Mouse (Mus musculus): ENCODE results near the gene Sox6. TPM values are rescaled to one million over a fixed set of nuclear protein-coding genes. Genes with fewer than 3 reads are reported as not detected.

Sox6 gene
- polyA plus RNA-seq, 1 experiment from 2014 or later, result 38.0 TPM

DNA sequence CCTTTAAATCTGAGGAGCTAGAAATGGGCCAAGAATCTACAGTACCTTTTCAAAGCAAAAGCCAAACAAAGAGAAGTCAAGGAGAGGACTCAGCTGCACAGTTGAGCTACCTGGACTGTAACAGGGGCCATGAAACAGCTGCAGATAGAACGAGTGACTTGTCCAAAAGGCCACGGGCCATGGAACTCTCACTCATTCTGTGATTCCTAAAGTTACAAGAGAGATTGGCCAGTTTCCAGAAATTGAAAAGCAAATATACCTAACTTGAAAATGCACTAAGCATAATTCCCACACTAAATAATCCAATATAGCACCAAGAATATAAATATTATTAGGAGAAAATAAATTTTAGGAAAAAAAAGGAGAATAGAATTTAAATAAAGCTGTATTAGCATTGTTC is 274.7 kb downstream of the Sox6 start:
- no peak overlapping the region for H3K4me3 ChIP-seq (replicated peaks)
- H3K4me2 ChIP-seq, result no peak overlapping the region
- no peaks in the 10 kb centered on the region for H3K9me3 ChIP-seq (replicated peaks)
- H3K4me1 ChIP-seq, result no peaks in the 10 kb centered on the region
- no peak overlapping the region for H3K27ac ChIP-seq (replicated peaks)
- no peak for ATAC-seq (ENCODE audit: low FRiP score)
- H3K27me3 ChIP-seq (replicated peaks), result no peaks in the 10 kb centered on the region
- 62% methylated on average over 2 of the region's 2 CpGs for WGBS
- H3K36me3 ChIP-seq, result no peaks in the 10 kb centered on the region
- H3K9ac ChIP-seq (replicated peaks), result no peak overlapping the region

DNA sequence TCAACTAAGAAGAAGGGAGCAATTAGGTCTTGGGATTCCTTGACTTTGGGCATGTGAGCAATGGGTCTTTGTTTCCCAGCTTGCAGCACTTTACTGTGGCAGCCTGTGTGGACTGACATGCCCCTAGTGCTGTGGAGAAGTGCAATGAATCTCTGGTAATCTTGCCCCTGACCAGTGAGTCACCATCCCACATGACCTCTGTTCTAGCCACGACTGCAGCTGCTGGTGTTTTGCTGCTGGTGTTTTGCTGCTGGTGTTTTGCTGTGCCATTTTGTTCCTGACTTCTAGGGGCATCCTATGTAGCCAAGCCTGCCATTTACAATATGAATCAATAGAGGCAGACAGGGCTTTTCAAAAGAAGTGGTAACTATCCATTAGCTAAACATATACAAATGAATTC is 280.4 kb downstream of the Sox6 start:
- Histone ChIP-seq H3K36me3 (no peaks in the 10 kb centered on the region), H3K4me2 (no peak overlapping the region), H3K9me3 (replicated peaks) (no peaks in the 10 kb centered on the region), H3K4me1 (no peaks in the 10 kb centered on the region), H3K27me3 (replicated peaks) (no peaks in the 10 kb centered on the region), H3K4me3 (replicated peaks) (no peak overlapping the region), H3K27ac (replicated peaks) (no peak overlapping the region), H3K9ac (replicated peaks) (no peak overlapping the region)
- WGBS, result 55% methylated on average over 1 of the region's 1 CpGs
- ATAC-seq (ENCODE audit: low FRiP score), result no peak

DNA sequence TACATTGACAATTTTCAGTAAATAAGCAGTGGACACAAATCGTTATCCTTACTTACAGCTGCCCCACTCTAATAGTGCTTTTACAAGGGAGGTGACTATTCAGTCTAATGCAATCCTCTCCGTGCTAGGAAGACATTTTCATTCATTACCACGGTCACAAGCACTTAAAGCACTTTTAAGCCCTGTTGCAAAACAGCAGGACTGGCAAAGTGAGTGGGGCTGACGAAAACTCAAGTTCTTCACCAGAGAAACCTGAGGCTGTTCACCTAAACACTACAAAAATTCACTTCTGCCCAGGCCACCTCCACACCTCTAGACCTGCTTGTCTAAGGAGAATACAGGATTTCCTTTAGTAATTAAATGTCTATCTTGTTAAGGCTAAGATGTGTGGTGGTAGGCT is 283.3 kb downstream of the Sox6 start:
- no peak overlapping the region for H3K27ac ChIP-seq (replicated peaks)
- no peak overlapping the region for H3K9ac ChIP-seq (replicated peaks)
- peaks cover 14% of the 10 kb centered on the region for H3K4me1 ChIP-seq
- no peaks in the 10 kb centered on the region for H3K36me3 ChIP-seq
- H3K27me3 ChIP-seq (replicated peaks), result no peaks in the 10 kb centered on the region
- H3K4me2 ChIP-seq, result no peak overlapping the region
- ATAC-seq (ENCODE audit: low FRiP score), result no peak
- no peaks in the 10 kb centered on the region for H3K9me3 ChIP-seq (replicated peaks)
- no peak overlapping the region for H3K4me3 ChIP-seq (replicated peaks)
- 25% methylated on average over 4 of the region's 4 CpGs for WGBS

DNA sequence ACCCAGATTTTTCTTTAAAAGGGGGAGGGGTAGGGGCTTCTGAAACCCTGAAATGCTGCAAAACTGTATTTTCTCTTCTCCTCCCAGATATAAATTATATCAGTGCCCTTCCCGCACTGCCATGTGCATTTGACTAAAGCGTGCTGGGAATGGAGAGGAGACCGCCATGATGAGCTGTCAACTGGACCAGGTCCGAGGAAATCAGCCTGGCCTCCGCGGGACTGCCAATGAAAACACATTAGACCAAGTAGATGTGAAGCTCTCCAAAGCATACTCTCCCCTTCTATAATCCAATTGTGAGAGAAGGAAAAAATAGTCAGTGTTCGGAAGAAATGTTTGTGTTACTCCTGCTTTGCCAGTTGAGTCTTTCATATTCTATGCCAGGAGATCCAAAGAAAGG is 284.4 kb downstream of the Sox6 start:
- peaks cover 16% of the 10 kb centered on the region for H3K4me1 ChIP-seq
- ATAC-seq (ENCODE audit: low FRiP score), result no peak
- H3K27me3 ChIP-seq (replicated peaks), result no peaks in the 10 kb centered on the region
- H3K36me3 ChIP-seq, result no peaks in the 10 kb centered on the region
- H3K4me2 ChIP-seq, result no peak overlapping the region
- 78% methylated on average over 7 of the region's 7 CpGs for WGBS
- H3K27ac ChIP-seq (replicated peaks), result no peak overlapping the region
- no peaks in the 10 kb centered on the region for H3K9me3 ChIP-seq (replicated peaks)
- H3K9ac ChIP-seq (replicated peaks), result no peak overlapping the region
- H3K4me3 ChIP-seq (replicated peaks), result no peak overlapping the region

DNA sequence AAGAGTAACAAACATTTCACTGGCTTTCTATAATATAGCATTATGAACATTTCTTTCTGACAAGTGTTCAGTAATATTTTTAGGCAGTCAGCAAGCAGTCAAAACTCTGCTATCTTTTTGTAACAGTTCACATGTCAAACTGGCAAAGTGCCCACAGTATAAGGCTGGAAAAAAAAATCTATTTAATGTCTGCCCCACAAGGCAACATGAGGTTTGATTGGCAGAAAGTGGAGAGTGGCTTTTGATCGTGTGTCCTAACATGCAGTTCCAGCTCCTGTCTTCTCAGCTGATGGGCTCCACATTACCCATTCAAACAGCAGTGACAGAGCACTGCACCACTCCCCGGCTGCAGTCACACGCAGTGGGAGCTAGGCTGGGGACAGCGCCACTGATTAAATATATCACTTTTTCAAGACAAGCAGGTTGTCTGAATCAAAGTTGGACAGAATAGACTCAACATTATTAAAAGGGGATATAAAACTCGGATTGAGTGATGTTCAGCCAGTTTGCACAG is 286.4 kb downstream of the Sox6 start:
- peaks cover 16% of the 10 kb centered on the region for H3K4me1 ChIP-seq
- no peak overlapping the region for H3K27ac ChIP-seq (replicated peaks)
- H3K36me3 ChIP-seq, result no peaks in the 10 kb centered on the region
- no peaks in the 10 kb centered on the region for H3K27me3 ChIP-seq (replicated peaks)
- 10% methylated on average over 5 of the region's 5 CpGs for WGBS
- H3K4me2 ChIP-seq, result peak overlapping the region; percentile 20; the same call in 1 of the 2 replicates
- no peak overlapping the region for H3K4me3 ChIP-seq (replicated peaks)
- no peaks in the 10 kb centered on the region for H3K9me3 ChIP-seq (replicated peaks)
- no peak for ATAC-seq (ENCODE audit: low FRiP score)
- H3K9ac ChIP-seq (replicated peaks), result no peak overlapping the region

DNA sequence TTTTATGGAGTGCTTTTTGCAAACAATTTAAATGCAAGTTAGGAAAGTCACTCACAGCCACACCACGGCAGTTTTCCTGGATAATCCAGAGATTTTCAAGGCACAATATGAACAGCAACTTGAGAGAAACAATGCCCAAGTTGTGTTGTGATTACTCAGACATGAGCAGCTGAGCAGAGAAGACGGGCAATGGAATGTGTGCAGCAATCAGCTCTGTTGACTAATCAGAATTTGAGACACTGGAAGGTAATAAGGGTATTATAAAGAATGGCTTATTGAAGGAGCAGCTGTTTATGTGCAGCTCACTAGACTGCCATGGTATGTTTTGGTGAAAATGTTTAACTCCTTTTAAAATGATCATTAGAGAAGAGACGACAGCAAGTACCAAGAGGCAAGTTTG is 287.5 kb downstream of the Sox6 start:
- ATAC-seq (ENCODE audit: low FRiP score), result no peak
- Histone ChIP-seq H3K4me3 (replicated peaks) (no peak overlapping the region), H3K27ac (replicated peaks) (no peak overlapping the region), H3K4me1 (peaks cover 16% of the 10 kb centered on the region), H3K9ac (replicated peaks) (no peak overlapping the region), H3K9me3 (replicated peaks) (no peaks in the 10 kb centered on the region), H3K36me3 (no peaks in the 10 kb centered on the region), H3K4me2 (no peak overlapping the region), H3K27me3 (replicated peaks) (no peaks in the 10 kb centered on the region)
- WGBS, result 26% methylated on average over 3 of the region's 3 CpGs

DNA sequence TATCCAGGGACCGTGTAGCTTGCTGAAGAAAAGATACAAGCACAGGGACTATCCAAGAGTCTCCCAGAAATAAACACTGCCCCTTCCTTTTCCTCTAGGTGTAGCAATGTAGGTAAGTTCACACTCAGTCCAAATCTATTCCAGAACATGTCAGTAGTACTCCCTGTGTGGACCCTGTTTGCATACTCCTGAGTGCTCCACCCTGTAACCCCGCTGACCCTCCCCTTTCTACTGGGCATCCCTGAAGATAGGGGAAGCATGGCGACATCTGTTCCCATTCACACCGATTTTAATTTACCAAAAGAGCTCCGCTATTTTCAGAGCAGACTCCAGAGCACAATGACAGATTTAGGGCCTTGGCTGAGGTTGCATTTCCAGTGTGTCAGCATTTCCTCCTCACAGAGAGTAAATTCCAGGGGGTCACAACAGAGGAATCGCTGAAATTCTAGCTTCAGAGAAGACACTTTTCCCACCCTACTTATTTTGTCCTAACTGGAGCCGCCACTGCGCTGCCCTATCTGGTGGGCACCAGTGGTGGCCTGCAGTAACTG is 288.2 kb downstream of the Sox6 start:
- Histone ChIP-seq H3K9ac (replicated peaks) (no peak overlapping the region), H3K27me3 (replicated peaks) (no peaks in the 10 kb centered on the region), H3K4me2 (no peak overlapping the region; the same call in 1 of the 2 replicates), H3K9me3 (replicated peaks) (no peaks in the 10 kb centered on the region), H3K27ac (replicated peaks) (no peak overlapping the region), H3K36me3 (no peaks in the 10 kb centered on the region), H3K4me1 (peaks cover 16% of the 10 kb centered on the region), H3K4me3 (replicated peaks) (no peak overlapping the region)
- no peak for ATAC-seq (ENCODE audit: low FRiP score)
- 26% methylated on average over 8 of the region's 8 CpGs for WGBS

DNA sequence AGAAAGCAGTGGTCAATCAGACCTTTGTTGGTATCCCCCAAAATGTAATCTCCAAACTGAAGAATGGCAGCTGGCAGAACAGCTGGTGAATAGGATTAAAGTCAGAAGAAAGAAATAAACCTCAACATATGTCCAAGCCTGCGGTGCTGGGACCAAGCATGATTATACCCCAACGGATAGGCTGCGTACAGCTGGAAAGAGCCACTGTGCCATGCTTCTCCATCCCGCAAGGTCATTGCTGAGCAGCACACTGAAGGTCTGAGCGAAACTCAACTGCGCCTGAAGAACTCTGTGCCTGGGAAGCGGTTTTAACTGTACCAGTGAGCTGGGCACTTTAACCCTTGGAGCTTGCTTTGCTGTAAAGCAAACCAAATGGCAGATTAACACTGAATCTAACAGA is 291.1 kb downstream of the Sox6 start:
- Histone ChIP-seq H3K9me3 (replicated peaks) (no peaks in the 10 kb centered on the region), H3K4me3 (replicated peaks) (no peak overlapping the region), H3K27ac (replicated peaks) (no peak overlapping the region), H3K4me2 (no peak overlapping the region), H3K36me3 (no peaks in the 10 kb centered on the region), H3K27me3 (replicated peaks) (no peaks in the 10 kb centered on the region), H3K4me1 (peaks cover 15% of the 10 kb centered on the region), H3K9ac (replicated peaks) (no peak overlapping the region)
- ATAC-seq (ENCODE audit: low FRiP score), result no peak
- WGBS, result 67% methylated on average over 7 of the region's 7 CpGs

DNA sequence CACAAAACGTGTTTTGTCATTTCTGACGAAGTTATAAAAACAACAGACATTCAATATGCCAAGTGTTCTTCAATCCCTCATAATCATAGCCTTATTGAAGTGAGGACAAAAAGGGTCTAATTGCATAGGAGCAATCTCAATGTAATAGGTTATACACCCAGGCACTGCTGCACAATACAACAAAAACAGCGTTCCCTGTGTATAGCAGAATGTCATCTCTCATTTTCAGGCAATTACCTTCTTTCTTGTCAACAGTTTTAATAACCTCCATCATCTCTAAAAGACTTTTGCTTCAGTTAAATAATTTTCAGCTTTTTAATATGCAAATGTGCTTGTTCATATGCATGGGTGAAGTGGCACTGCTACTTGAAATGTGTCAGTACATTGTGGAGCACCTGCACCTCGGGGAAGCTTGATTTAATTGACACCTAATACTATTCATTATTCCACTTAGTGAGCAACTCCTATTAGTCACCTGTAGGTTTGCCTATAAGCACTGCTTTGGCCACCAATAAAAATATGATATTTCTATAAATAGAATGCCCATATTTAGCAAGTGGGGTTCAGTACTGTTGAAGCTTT is 292.8 kb downstream of the Sox6 start:
- H3K36me3 ChIP-seq, result no peaks in the 10 kb centered on the region
- no peak overlapping the region for H3K4me2 ChIP-seq
- peaks cover 7% of the 10 kb centered on the region for H3K4me1 ChIP-seq
- H3K4me3 ChIP-seq (replicated peaks), result no peak overlapping the region
- WGBS, result 70% methylated on average over 4 of the region's 4 CpGs
- H3K9me3 ChIP-seq (replicated peaks), result no peaks in the 10 kb centered on the region
- ATAC-seq (ENCODE audit: low FRiP score), result no peak
- H3K27me3 ChIP-seq (replicated peaks), result no peaks in the 10 kb centered on the region
- H3K27ac ChIP-seq (replicated peaks), result no peak overlapping the region
- no peak overlapping the region for H3K9ac ChIP-seq (replicated peaks)

DNA sequence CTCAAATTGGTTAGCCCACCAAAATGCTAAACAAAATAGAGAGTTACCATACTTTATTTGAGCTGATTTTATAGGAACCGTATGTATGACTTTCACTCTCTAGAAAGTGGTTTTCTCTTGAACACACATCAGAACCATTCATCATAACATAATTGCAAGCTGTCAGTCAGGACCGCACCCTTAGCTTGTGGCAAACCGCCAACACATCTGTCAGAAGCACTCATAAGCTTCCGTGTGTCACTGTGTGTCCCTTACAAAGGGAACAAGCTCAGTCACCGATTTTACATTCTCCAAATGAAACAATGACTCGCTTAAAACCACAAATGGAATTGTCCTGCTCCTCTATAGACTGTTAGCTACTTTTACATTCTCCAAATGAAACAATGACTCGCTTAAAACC is 304.5 kb downstream of the Sox6 start:
- Histone ChIP-seq H3K9me3 (replicated peaks) (no peaks in the 10 kb centered on the region), H3K36me3 (no peaks in the 10 kb centered on the region), H3K27me3 (replicated peaks) (no peaks in the 10 kb centered on the region), H3K27ac (replicated peaks) (no peak overlapping the region), H3K4me3 (replicated peaks) (no peak overlapping the region), H3K4me2 (no peak overlapping the region), H3K9ac (replicated peaks) (no peak overlapping the region), H3K4me1 (no peaks in the 10 kb centered on the region)
- WGBS, result 71% methylated on average over 7 of the region's 7 CpGs
- ATAC-seq (ENCODE audit: low FRiP score), result no peak

DNA sequence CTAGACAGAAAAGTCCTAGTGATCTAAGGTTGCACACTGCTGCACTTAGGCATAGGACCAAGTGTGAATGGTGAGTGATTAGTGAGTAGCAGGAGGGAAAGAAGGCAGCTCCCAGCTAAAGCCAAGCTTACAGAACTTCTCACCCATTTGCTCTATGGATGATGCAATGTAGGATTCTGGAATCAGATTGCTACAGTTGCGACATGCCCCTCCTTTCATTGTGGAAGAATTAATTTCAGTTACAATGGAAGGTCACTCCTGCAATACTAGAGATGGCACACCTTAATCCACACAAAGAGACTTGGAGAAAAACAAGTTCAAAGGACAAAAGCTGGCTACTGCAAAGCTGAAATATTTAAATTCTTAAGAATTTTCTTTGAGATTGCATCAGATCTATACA is 305.8 kb downstream of the Sox6 start:
- H3K4me1 ChIP-seq, result no peaks in the 10 kb centered on the region
- no peaks in the 10 kb centered on the region for H3K36me3 ChIP-seq
- no peaks in the 10 kb centered on the region for H3K9me3 ChIP-seq (replicated peaks)
- no peak overlapping the region for H3K9ac ChIP-seq (replicated peaks)
- no peak overlapping the region for H3K27ac ChIP-seq (replicated peaks)
- no peak for ATAC-seq (ENCODE audit: low FRiP score)
- H3K4me3 ChIP-seq (replicated peaks), result no peak overlapping the region
- WGBS, result 56% methylated on average over 1 of the region's 1 CpGs
- H3K4me2 ChIP-seq, result no peak overlapping the region
- H3K27me3 ChIP-seq (replicated peaks), result no peaks in the 10 kb centered on the region

DNA sequence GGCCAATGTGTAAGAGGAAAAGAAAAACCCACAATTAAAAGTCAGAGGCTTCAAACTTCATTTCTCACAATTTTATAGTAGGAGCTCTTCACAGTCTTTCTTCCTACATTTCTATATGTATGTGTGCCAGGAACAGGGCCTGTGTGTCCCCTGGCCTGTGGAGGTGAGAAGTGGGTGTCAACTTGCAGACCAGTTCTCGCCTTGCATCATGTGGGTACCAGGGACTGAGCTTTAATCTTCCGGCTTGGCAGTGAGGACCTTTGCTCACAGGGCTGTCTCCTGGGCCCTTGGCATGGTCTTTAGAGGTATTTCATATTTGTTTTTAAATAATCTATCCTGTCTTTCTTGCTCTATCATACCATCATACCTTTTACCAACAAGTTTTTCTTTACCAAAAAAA is 311.8 kb downstream of the Sox6 start:
- Histone ChIP-seq H3K9me3 (replicated peaks) (no peaks in the 10 kb centered on the region), H3K36me3 (no peaks in the 10 kb centered on the region), H3K27ac (replicated peaks) (no peak overlapping the region), H3K27me3 (replicated peaks) (no peaks in the 10 kb centered on the region), H3K4me2 (no peak overlapping the region), H3K9ac (replicated peaks) (no peak overlapping the region), H3K4me3 (replicated peaks) (no peak overlapping the region), H3K4me1 (peaks cover 3% of the 10 kb centered on the region; the same call in 1 of the 2 replicates)
- ATAC-seq (ENCODE audit: low FRiP score), result no peak
- 90% methylated on average over 2 of the region's 2 CpGs for WGBS

Measured in neural tube, embryonic 15.5 days (tissue).